Mouse (Mus musculus): ENCODE results near the gene Mast4. TPM values are rescaled to one million over a fixed set of nuclear protein-coding genes. Genes with fewer than 3 reads are reported as not detected.

Mast4 gene
- total and polyA plus RNA-seq, 2 experiments = 0.83 to 5.3 TPM

DNA sequence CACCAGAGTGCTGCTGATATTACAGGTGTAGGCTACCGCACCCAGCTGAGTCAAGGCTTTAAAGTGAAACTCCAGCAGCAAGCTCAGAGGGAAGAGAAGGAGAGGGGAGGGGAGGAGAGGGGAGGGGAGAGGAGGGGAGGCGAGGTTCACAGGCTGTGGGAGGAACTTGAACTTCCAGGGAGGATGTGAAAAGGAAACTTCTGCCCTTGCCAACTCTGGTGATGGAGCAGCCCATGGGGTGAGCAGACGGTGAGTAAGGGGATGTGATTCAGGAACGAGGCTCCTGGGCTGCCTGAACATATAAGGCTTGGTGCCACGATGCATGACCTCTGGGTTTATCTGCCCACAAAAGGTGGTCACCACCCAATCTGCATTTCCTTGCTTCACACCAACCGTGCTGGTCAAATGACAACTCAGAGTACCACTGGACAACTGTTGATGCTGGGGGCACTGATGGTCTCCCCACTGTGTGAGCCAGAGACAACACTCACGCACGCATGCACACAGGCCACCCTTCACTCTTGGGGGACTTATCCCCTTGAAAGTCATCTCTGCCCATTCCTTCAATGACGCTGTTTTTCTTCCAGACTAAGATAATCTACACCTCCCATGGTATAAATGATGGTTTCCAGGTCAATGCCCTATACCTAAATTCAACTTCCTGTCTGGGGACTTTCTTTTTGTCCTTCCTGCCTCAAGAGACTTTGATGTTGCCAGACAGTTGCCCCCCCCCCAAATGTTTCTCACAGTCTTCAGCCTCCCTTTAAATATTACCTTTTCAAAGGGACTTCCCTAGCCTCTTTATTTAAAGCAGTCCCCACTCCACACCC is 434.8 kb downstream of the Mast4 start:
- Histone ChIP-seq H3K27me3 (ENCODE audit: control insufficient read depth, insufficient read depth, low read length) (no peaks in the 10 kb centered on the region), H3K79me2 (ENCODE audit: control insufficient read depth, insufficient read depth, low read length) (peaks cover 30% of the 10 kb centered on the region; the same call in 1 of the 2 replicates), H3K27ac (replicated peaks; ENCODE audit: insufficient read depth, low read depth, low read length) (no peak overlapping the region), H3K9ac (ENCODE audit: low read depth, low read length) (no peak overlapping the region), H3K4me3 (ENCODE audit: insufficient read depth, low read depth, low read length) (no peak overlapping the region), H3K36me3 (ENCODE audit: control insufficient read depth, insufficient read depth, low read length) (no peaks in the 10 kb centered on the region), H3K4me1 (ENCODE audit: control insufficient read depth, insufficient read depth, low read length) (peaks cover 3% of the 10 kb centered on the region; the same call in 1 of the 2 replicates)
- TF ChIP-seq CTCF (IDR thresholded peaks at IDR 0.05; ENCODE audit: low read depth, low read length) (no peak), POLR2A (IDR thresholded peaks at IDR 0.05; ENCODE audit: extremely low read depth, insufficient read depth, low read length) (no peak)
- no peak for DNase-seq (ENCODE audit: extremely low read depth, low read depth, low spot score)
- 72% methylated on average over 9 of the region's 9 CpGs for WGBS

DNA sequence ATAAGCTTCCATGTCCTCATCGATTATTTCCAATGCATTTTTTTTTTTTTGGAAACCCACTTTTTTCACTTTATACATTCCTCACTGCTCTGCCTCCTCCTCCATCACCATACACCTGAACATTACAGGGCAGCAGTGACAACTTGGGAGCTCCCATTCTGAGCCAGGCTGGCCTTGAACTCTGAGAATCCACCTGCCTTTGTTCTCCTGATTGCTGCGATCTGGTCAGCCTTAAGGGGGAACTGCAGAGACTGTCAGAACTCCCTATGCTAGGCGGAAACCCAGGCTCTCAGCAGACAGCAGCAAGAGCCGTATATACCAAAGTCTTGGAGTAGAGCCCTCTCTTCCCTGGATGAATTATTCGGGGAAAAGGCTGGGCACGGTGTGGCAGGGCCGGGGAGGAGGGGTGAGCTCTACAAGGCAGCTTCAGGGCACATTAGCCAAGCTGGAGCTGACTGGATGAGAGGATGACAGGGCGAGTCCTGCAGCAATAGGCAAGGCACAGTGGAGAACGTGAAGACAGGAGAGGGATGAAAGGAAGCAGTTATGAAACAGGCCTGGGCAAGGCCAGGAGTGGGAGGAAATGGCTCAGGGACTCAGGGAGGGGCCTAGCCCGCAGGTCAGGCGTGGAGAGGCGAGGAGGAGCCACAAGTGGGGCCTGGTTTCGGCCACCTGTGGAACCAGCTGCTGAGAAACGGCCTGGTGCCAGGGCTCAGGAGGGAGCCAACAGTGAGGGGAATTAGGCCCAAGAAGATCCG is 435.7 kb downstream of the Mast4 start:
- Histone ChIP-seq H3K27me3 (ENCODE audit: control insufficient read depth, insufficient read depth, low read length) (no peaks in the 10 kb centered on the region), H3K79me2 (ENCODE audit: control insufficient read depth, insufficient read depth, low read length) (peaks cover 30% of the 10 kb centered on the region; the same call in 1 of the 2 replicates), H3K4me1 (ENCODE audit: control insufficient read depth, insufficient read depth, low read length) (peaks cover 3% of the 10 kb centered on the region; the same call in 1 of the 2 replicates), H3K27ac (replicated peaks; ENCODE audit: insufficient read depth, low read depth, low read length) (no peak overlapping the region), H3K4me3 (ENCODE audit: insufficient read depth, low read depth, low read length) (no peak overlapping the region), H3K9ac (ENCODE audit: low read depth, low read length) (no peak overlapping the region), H3K36me3 (ENCODE audit: control insufficient read depth, insufficient read depth, low read length) (no peaks in the 10 kb centered on the region)
- no peak for DNase-seq (ENCODE audit: extremely low read depth, low read depth, low spot score)
- no peak for TF ChIP-seq POLR2A (IDR thresholded peaks at IDR 0.05; ENCODE audit: extremely low read depth, insufficient read depth, low read length)
- no peak for TF ChIP-seq CTCF (IDR thresholded peaks at IDR 0.05; ENCODE audit: low read depth, low read length)
- WGBS = 72% methylated on average over 15 of the region's 15 CpGs

DNA sequence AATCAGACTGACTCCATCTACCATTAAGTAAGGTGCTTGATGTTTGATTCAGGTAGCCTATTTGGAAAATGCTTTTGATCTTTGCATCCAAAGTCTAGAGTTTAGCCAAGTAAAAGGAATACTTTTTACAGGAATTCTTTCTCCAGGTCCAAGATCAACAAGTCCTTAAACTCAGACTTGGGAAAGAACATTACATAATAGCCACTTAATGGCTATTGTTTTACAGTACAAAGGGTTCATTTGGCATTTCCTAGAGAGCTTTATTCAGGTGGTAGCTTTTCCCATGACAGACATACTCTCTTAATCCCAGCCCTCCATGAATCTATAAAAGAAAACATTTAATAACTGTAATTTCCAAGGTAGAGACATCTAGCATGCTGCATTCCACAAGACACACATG is 438.0 kb downstream of the Mast4 start:
- no peak overlapping the region for H3K9ac ChIP-seq (ENCODE audit: low read depth, low read length)
- peaks cover 25% of the 10 kb centered on the region; the same call in 1 of the 2 replicates for H3K79me2 ChIP-seq (ENCODE audit: control insufficient read depth, insufficient read depth, low read length)
- no peaks in the 10 kb centered on the region for H3K27me3 ChIP-seq (ENCODE audit: control insufficient read depth, insufficient read depth, low read length)
- DNase-seq (ENCODE audit: extremely low read depth, low read depth, low spot score) = peak; percentile 27
- no peak overlapping the region for H3K27ac ChIP-seq (replicated peaks; ENCODE audit: insufficient read depth, low read depth, low read length)
- H3K4me3 ChIP-seq (ENCODE audit: insufficient read depth, low read depth, low read length) = no peak overlapping the region
- peaks cover 3% of the 10 kb centered on the region; the same call in 1 of the 2 replicates for H3K4me1 ChIP-seq (ENCODE audit: control insufficient read depth, insufficient read depth, low read length)
- H3K36me3 ChIP-seq (ENCODE audit: control insufficient read depth, insufficient read depth, low read length) = no peaks in the 10 kb centered on the region
- TF ChIP-seq POLR2A (IDR thresholded peaks at IDR 0.05; ENCODE audit: extremely low read depth, insufficient read depth, low read length) (no peak), CTCF (IDR thresholded peaks at IDR 0.05; ENCODE audit: low read depth, low read length) (no peak)

DNA sequence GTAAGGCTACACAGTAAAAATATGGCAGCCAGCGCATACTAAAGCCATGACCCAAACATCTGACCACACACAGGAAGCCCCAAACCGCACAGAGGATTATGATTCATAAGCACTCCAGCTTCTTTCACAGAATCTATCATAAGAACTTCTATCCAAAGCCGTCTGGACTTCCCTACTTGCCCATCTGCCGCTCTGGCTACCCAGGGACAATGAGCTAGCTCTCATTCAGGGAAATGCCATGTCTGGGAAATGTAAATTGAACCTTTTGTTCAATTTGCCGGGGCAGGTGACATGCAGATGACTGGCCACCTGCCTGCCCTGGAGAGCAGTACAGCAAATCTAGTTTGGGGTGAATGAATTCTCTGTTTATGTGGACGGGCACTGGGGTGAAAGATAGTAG is 438.4 kb downstream of the Mast4 start:
- H3K27me3 ChIP-seq (ENCODE audit: control insufficient read depth, insufficient read depth, low read length) = no peaks in the 10 kb centered on the region
- peaks cover 3% of the 10 kb centered on the region; the same call in 1 of the 2 replicates for H3K4me1 ChIP-seq (ENCODE audit: control insufficient read depth, insufficient read depth, low read length)
- no peak for DNase-seq (ENCODE audit: extremely low read depth, low read depth, low spot score)
- H3K79me2 ChIP-seq (ENCODE audit: control insufficient read depth, insufficient read depth, low read length) = peaks cover 21% of the 10 kb centered on the region; the same call in 1 of the 2 replicates
- no peaks in the 10 kb centered on the region for H3K36me3 ChIP-seq (ENCODE audit: control insufficient read depth, insufficient read depth, low read length)
- no peak overlapping the region for H3K27ac ChIP-seq (replicated peaks; ENCODE audit: insufficient read depth, low read depth, low read length)
- TF ChIP-seq CTCF (IDR thresholded peaks at IDR 0.05; ENCODE audit: low read depth, low read length) = no peak
- TF ChIP-seq POLR2A (IDR thresholded peaks at IDR 0.05; ENCODE audit: extremely low read depth, insufficient read depth, low read length) = no peak
- H3K9ac ChIP-seq (ENCODE audit: low read depth, low read length) = no peak overlapping the region
- H3K4me3 ChIP-seq (ENCODE audit: insufficient read depth, low read depth, low read length) = no peak overlapping the region
- 85% methylated on average over 6 of the region's 6 CpGs for WGBS

DNA sequence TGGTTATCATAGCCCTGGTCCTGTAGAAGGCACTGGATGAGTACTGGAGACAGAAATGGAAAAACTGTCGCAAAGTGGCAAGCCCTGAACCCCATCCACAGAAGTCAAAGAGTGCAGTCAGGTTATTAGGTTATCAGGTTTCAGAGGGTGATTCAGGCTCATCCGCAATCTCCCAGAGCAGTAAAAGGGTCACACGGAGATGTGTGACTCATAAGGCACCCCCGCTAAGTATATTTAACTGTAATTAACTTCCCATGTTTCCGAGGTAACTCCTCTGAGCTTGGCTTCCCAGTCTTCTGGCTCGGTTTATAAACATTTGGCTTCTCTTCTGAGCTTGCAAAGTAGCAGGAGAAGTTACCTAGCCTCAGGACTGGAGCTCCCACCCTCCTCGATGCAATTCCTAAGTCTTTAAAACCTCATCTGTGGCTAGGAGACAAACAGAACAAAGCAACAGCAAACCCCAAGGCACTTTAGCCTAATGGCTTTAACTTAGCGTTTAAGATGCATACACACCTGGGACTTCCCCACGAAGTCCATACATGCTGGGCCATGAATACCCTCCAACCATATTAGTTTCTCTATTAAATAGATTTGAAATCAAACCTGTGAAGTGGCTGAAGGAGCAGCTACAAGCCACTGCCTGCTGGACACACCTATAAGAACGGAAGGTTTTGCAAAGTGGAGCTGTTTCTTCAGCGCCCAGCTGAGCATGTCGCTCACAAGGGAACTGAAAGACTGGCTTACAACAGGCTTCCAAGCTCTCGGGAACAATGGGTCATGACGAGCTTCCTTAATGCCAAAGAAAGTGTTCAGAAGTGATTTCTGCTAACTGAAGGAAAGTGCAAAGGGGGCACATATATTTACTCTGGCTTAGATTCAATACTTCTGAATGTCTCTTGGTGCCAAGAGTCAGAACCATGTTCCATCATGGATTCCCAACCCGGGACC is 439.7 kb downstream of the Mast4 start:
- Histone ChIP-seq H3K4me3 (ENCODE audit: insufficient read depth, low read depth, low read length) (no peak overlapping the region), H3K4me1 (ENCODE audit: control insufficient read depth, insufficient read depth, low read length) (peaks cover 6% of the 10 kb centered on the region), H3K79me2 (ENCODE audit: control insufficient read depth, insufficient read depth, low read length) (peaks cover 20% of the 10 kb centered on the region; the same call in 1 of the 2 replicates), H3K36me3 (ENCODE audit: control insufficient read depth, insufficient read depth, low read length) (no peaks in the 10 kb centered on the region), H3K9ac (ENCODE audit: low read depth, low read length) (no peak overlapping the region), H3K27me3 (ENCODE audit: control insufficient read depth, insufficient read depth, low read length) (no peaks in the 10 kb centered on the region), H3K27ac (replicated peaks; ENCODE audit: insufficient read depth, low read depth, low read length) (no peak overlapping the region)
- no peak for DNase-seq (ENCODE audit: extremely low read depth, low read depth, low spot score)
- 70% methylated on average over 15 of the region's 15 CpGs for WGBS
- TF ChIP-seq POLR2A (IDR thresholded peaks at IDR 0.05; ENCODE audit: extremely low read depth, insufficient read depth, low read length) = no peak
- TF ChIP-seq CTCF (IDR thresholded peaks at IDR 0.05; ENCODE audit: low read depth, low read length) = no peak
